Mouse (Mus musculus) bone marrow macrophage, adult 2 months (primary cell): Measurements from ENCODE around the gene Tmem175.

Experiments
- CTCF ChIP-seq: IDR thresholded peaks from 2 replicates; pipeline ENCODE4 v1.5.1; 2012; ENCODE audit warnings: low read depth, mild to moderate bottlenecking, low read length, moderate library complexity
- POLR2A ChIP-seq: IDR thresholded peaks from 2 replicates; pipeline ENCODE4 v1.6.1; 2012; ENCODE audit warnings: mild to moderate bottlenecking, low read depth, low read length, borderline replicate concordance

GRCm38 (mm10) chr5:108674624-108675023, 45.1 kb downstream of the Tmem175 start:
- TF ChIP-seq CTCF (no peak), POLR2A (no peak)
